Mouse (Mus musculus) erythroblast, embryonic 14.5 days (primary cell): ENCODE data around the gene Stag2. TPM values are rescaled to one million over a fixed set of nuclear protein-coding genes. Genes with fewer than 3 reads are reported as not detected.

Experiments
- H3K27me3 ChIP-seq: 2 replicates; pipeline ENCODE4 v1.6.1; 2012; ENCODE audit warnings: inconsistent platforms; ENCODE audit not compliant: control insufficient read depth
- H3K36me3 ChIP-seq: 2 replicates; pipeline ENCODE4 v1.6.1; 2012; ENCODE audit warnings: mild to moderate bottlenecking, inconsistent platforms; ENCODE audit not compliant: control insufficient read depth
- H3K4me1 ChIP-seq: 2 replicates; pipeline ENCODE4 v1.6.1; 2012; ENCODE audit warnings: inconsistent platforms; ENCODE audit not compliant: control insufficient read depth
- H3K4me3 ChIP-seq: replicated peaks from 2 replicates; pipeline ENCODE3; 2012; ENCODE audit warnings: moderate library complexity, mild to moderate bottlenecking, inconsistent platforms
- H3K9me3 ChIP-seq: 2 replicates; pipeline ENCODE4 v1.6.1; 2012; ENCODE audit warnings: low read length, inconsistent platforms, mixed read lengths; ENCODE audit not compliant: control insufficient read depth
- GATA1 ChIP-seq: IDR thresholded peaks from 2 replicates; pipeline ENCODE4 v1.6.1; 2012; ENCODE audit warnings: low read length, inconsistent platforms, mixed read lengths
- TAL1 ChIP-seq: IDR thresholded peaks from 3 replicates; pipeline ENCODE4 v1.6.1; 2012; ENCODE audit warnings: low read length, inconsistent platforms, mixed read lengths
- polyA plus RNA-seq: library from polyadenylated mRNA; stranded (reverse); fragments of >175 nt; gene quantifications from 2 replicates; pipeline ENCODE4 v1.2.3, GENCODE M21; 2012

Stag2 gene
- polyA plus RNA-seq, 1 experiment: 0.69 TPM

DNA sequence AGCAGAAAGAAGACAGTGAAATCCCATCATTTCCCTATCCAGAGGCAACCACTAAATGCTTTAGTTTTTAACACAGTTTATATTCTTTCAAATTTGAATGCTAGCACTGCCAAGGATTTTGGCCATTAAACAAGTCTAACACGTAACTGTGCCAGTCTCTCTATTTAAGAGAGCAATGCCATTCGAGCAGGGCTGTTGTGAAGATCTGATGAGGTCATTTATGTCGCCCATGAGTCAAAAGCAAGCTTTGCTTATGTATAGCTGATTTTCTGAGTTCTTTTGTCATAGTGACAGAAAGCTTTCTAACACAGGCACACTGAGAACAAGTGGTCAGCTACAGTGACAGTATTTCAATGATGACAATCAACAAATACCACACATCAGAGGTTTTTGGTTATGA is 175.7 kb downstream of the Stag2 start:
- Histone ChIP-seq H3K4me3 (no peak overlapping the region), H3K27me3 (no peaks in the 10 kb centered on the region), H3K9me3 (no peaks in the 10 kb centered on the region), H3K4me1 (no peaks in the 10 kb centered on the region), H3K36me3 (no peaks in the 10 kb centered on the region)
- TF ChIP-seq GATA1 (no peak), TAL1 (no peak)

Other genes starting within 250 kb of the Stag2 start
- 0.42 and 0.63 TPM in 2 replicates for gene Thoc2, start 228.6 kb upstream of the Stag2 start, polyA plus RNA-seq
- gene Xiap, start 89.6 kb upstream of the Stag2 start, polyA plus RNA-seq: 1.3 and 2.0 TPM in 2 replicates